Mouse (Mus musculus): Measurements from ENCODE around the gene Krtap4-13.
"Not testable (repeated sequence)": the region's sequence is repeated elsewhere in the genome, so short reads cannot be mapped to it uniquely, and the experiment has no call there.

The Krtap4-13 gene

DNA sequence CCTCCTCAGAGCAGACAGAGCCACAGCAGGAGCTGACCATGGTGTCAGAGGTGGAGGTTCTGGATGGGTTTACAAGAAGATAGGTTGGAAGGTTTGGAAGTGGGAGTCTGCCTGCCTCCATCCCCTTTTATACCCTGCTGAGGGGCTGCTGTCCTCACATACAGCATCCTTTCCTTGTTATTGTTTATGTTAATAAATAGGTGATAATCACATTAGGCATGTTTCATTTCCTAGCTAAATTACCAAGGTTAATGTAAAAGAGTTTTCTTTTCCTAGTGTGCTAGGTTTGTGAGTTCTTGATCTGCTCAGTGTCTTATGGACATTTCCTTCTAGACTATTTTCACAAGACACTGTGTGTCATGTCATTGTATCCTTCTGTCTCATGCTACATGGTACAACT is at the start of gene Krtap4-13:
TSS of gene Krtap4-13 (minus strand) at position 101 of the 400 bp plus-strand sequence.
- DNase-seq: not testable (repeated sequence)

GRCm38 (mm10) chr11:99858761-99859160 is 49.1 kb upstream of the Krtap4-13 start:
- no peak for DNase-seq

DNA sequence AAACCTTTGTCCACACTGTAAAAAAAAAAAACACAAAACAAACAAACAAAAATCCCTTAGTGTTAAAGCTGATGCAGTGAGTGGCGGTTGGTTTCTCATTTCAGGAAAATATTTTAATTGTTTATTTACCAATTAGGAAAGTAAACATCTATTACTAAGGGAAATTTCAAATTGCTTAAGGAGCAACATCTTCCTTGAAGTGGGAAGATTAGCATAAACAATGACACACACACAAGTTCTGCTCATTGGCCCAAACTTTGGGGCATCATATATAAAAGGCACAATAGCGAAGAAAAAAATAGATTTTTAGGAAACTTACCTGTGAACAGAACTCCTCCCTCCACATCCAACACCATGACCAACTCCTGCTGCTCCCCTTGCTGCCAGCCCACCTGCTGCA is 47.9 kb upstream of the Krtap4-13 start, which contains the start of gene Gm11568:
TSS of gene Gm11568 (plus strand) at position 301 of the 400 bp plus-strand sequence.
- DNase-seq: no peak

GRCm38 (mm10) chr11:99854121-99854520 is 44.4 kb upstream of the Krtap4-13 start:
- DNase-seq: no peak

DNA sequence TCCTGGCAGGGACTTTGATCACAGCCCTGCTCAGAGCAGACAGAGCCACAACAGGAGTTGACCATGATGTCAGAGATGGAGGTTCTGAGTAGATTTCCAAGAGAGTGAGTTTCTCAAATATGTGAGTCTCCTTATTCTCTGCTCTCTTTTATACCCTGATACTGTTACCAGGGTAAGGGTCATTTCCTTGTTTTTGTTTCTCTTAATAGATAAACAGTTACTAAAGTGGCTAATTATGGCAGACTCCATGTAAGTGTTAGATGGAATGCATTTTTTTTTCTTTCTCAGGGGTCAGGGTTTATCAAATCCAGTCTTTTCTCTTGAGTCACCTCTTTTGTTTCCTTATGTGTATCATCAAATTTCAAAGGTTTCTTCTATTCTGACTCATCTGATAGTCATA is 41.8 kb upstream of the Krtap4-13 start, which contains the start of gene Krtap4-16:
TSS of gene Krtap4-16 (minus strand) at position 101 of the 400 bp plus-strand sequence.
- no peak for DNase-seq

DNA sequence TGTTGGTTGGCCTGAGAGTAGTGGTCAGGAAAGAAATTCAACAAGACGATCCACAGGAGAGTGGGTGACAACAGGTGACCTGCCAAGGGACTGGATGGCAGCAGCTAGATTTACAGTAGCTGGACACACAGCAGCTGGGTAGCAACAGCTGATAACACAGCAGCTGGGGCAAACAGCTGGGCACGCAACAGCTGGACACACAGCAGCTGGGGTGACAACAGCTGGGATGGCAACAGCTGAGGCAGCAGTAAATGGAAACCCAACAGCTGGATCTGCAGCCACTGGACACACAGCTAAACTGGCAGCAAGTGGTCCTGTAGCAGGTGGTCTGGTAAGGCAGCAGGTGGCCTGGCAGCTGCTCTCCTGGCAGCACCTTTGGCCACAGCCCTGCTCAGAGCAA is 37.1 kb upstream of the Krtap4-13 start:
- no peak for DNase-seq

DNA sequence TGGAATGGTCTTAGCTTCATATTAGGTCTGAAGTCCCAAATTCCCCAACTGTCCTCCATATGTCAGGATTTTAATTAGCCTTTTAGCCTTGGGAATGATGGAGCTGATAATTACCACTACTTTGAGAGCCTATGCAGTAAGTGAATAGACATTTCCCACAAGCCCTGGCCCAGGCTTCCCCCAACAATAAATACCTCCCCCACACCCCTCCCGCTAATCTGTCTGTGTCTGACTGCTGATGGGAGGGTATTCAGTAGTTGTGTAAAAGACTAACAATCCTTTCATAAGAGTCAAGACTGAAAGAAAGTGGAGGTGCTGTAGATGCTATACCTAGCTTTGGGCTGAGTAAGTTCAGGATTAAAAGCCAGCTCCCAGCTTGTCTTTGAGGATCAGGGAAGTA is 32.5 kb upstream of the Krtap4-13 start:
- no peak for DNase-seq

DNA sequence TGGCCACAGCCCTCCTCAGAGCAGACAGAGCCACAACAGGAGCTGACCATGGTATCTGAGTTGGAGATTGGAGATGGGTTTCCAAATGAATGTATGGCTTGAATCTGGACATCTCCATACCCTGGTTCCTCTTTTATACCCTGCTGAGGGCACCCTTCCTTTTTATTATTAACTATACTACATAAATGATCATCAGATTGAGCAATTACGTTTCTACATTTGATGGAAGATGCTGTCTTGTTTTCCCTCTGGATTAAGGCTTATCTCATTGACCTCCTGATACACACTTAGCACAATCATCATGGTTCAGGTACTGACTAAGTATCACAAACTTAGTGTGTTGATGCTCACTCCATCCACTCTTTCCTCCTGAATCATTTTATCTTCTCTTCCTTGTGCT is 28.3 kb upstream of the Krtap4-13 start, which contains the start of gene 2300003K06Rik:
TSS of gene 2300003K06Rik (minus strand) at position 101 of the 400 bp plus-strand sequence.
- no peak for DNase-seq

GRCm38 (mm10) chr11:99815566-99815965 is 5.9 kb upstream of the Krtap4-13 start, which contains the start of gene Gm11564:
Gene Gm11564, minus strand, starts transcription at chr11:99815666.
- DNase-seq: not testable (repeated sequence)

DNA sequence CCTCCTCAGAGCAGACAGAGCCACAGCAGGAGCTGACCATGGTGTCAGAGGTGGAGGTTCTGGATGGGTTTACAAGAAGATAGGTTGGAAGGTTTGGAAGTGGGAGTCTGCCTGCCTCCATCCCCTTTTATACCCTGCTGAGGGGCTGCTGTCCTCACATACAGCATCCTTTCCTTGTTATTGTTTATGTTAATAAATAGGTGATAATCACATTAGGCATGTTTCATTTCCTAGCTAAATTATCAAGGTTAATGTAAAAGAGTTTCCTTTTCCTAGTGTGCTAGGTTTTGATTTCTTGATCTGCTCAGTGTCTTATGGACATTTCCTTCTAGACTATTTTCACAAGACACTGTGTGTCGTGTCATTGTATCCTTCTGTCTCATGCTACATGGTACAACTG is 5.3 kb downstream of the Krtap4-13 start, which contains the start of gene Gm11554:
TSS of gene Gm11554 (minus strand) at position 101 of the 400 bp plus-strand sequence.
- not testable (repeated sequence) for DNase-seq

DNA sequence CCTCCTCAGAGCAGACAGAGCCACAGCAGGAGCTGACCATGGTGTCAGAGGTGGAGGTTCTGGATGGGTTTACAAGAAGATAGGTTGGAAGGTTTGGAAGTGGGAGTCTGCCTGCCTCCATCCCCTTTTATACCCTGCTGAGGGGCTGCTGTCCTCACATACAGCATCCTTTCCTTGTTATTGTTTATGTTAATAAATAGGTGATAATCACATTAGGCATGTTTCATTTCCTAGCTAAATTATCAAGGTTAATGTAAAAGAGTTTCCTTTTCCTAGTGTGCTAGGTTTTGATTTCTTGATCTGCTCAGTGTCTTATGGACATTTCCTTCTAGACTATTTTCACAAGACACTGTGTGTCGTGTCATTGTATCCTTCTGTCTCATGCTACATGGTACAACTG is 10.9 kb downstream of the Krtap4-13 start, which contains the start of gene Gm11569:
TSS of gene Gm11569 (minus strand) at position 101 of the 400 bp plus-strand sequence.
- DNase-seq: not testable (repeated sequence)

GRCm38 (mm10) chr11:99793367-99793766 is 16.3 kb downstream of the Krtap4-13 start, which contains the start of gene Gm11596:
Gene Gm11596, minus strand, starts transcription at chr11:99793467.
- DNase-seq: no peak

- not testable (repeated sequence) for DNase-seq
Observed at GRCm38 (mm10) chr11:99784900-99785299, 24.8 kb downstream of the Krtap4-13 start, which contains the start of gene Krtap4-9. Gene Krtap4-9, plus strand, starts transcription at chr11:99785200.

GRCm38 (mm10) chr11:99780604-99781003 is 29.1 kb downstream of the Krtap4-13 start, which contains the start of gene Krtap4-8:
Gene Krtap4-8, minus strand, starts transcription at chr11:99780704.
- no peak for DNase-seq

GRCm38 (mm10) chr11:99778401-99778800 is 31.3 kb downstream of the Krtap4-13 start:
- DNase-seq: no peak

GRCm38 (mm10) chr11:99772813-99773212 is 36.9 kb downstream of the Krtap4-13 start, which contains the start of gene Gm11595:
Gene Gm11595, minus strand, starts transcription at chr11:99772913.
- DNase-seq: not testable (repeated sequence)

- no peak for DNase-seq
Observed at GRCm38 (mm10) chr11:99768410-99768809, 41.3 kb downstream of the Krtap4-13 start.
